Comparison of ENCODE assay signal across 9 mouse cellular contexts in the genomic region with DNA sequence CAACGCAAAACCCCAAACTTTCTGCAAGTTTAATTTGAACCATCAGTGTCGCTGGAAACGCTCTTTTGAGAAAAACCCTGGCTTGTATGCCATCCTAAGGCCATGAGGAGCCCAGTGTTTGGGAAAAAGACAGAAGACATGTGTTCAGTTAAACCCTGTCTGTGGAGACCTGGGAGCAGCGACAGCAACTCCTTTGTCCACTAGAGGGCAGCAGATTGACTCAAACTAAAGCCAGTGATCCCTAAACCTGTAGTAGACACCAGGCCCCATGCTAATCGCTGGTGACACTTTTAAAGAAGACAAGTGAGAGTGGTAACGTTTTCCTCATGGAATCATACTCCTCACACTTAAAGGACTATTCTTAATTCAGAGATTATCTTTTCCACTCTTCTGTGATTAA.
DNase-seq lines count a peak whose midpoint lies in the region; ATAC-seq and TF ChIP-seq lines count a peak whose summit lies in the region.
"Had no signal": no experiment of that assay in that cellular context is flagged by ENCODE, and none has a peak within 500 bp of the region (broad histone marks: within the 10 kb centered on the region; RNA-seq: fewer than 3 reads in every experiment).

No protein-coding gene starts in this region.

- H3K27me3 ChIP-seq in intestine, embryonic 14.5 days (replicated peaks; ENCODE audit: control insufficient read depth, insufficient read depth, low read length): no peaks in the 10 kb centered on the region
- no peaks in the 10 kb centered on the region for H3K27me3 ChIP-seq in midbrain, embryonic 15.5 days (replicated peaks)
- H3K27me3 ChIP-seq in small intestine, adult 2 months (ENCODE audit: control insufficient read depth, insufficient read depth, low read length): no peaks in the 10 kb centered on the region

- peak; percentile 9 for DNase-seq in 3134 (ENCODE audit: extremely low read depth, insufficient read length, low spot score)
- DNase-seq in NIH3T3 (ENCODE audit: low read depth): peak; percentile 89
- peak; percentile 53 for DNase-seq in cerebellum, adult 8-10 months
- peak; percentile 76 for DNase-seq in forelimb bud, embryonic 11.5 days (ENCODE audit: low read depth, low spot score)
- peak; percentile 65 for DNase-seq in intestine, embryonic 14.5 days (ENCODE audit: low spot score)
- peak; percentile 29 to 40 for DNase-seq in left cerebral cortex, postnatal 36 days (ENCODE audit: low spot score in 2 of 2)

- H3K27ac ChIP-seq in intestine, embryonic 14.5 days (ENCODE audit: low read depth): no peak overlapping the region
- no peak overlapping the region for H3K27ac ChIP-seq in midbrain, embryonic 15.5 days
- no peak overlapping the region for H3K27ac ChIP-seq in small intestine, adult 2 months (ENCODE audit: insufficient read depth, low read depth, low read length)

- TF ChIP-seq CTCF in small intestine, adult 2 months (IDR thresholded peaks at IDR 0.05; ENCODE audit: extremely low read depth, insufficient read length, insufficient replicate concordance, low read depth, low read length): peak; percentile 82; the same call in 1 of the 2 replicates

- H3K9ac ChIP-seq in intestine, embryonic 14.5 days (ENCODE audit: low read length): no peak overlapping the region
- H3K9ac ChIP-seq in midbrain, embryonic 15.5 days: no peak overlapping the region

- TF ChIP-seq POLR2A in small intestine, adult 2 months (IDR thresholded peaks at IDR 0.05; ENCODE audit: low read depth, low read length): no peak

- H3K4me2 ChIP-seq in intestine, embryonic 14.5 days (ENCODE audit: low read length): no peak overlapping the region
- H3K4me2 ChIP-seq in midbrain, embryonic 15.5 days: no peak overlapping the region

- H3K9me3 ChIP-seq in intestine, embryonic 14.5 days (ENCODE audit: control insufficient read depth, low read length): no peaks in the 10 kb centered on the region
- H3K9me3 ChIP-seq in midbrain, embryonic 15.5 days: no peaks in the 10 kb centered on the region
- H3K9me3 ChIP-seq: megakaryocyte, embryonic 14.5 days had no signal

- 0 out of 2 replicates have a peak, but pooled peaks have one; percentile 60 for ATAC-seq in intestine, embryonic 14.5 days (replicated peaks; ENCODE audit: low FRiP score, low TSS enrichment, low read depth)
- ATAC-seq in midbrain, embryonic 15.5 days (replicated peaks): peak; percentile 70

- H3K4me1 ChIP-seq in intestine, embryonic 14.5 days (replicated peaks; ENCODE audit: control insufficient read depth, insufficient read depth, low read length): no peaks in the 10 kb centered on the region
- no peaks in the 10 kb centered on the region for H3K4me1 ChIP-seq in midbrain, embryonic 15.5 days
- no peaks in the 10 kb centered on the region for H3K4me1 ChIP-seq in small intestine, adult 2 months (ENCODE audit: control insufficient read depth, insufficient read depth, insufficient read length, low read length)

- intact Hi-C loops in left cerebral cortex, postnatal 36 days (cut with DNase I): loop anchor here (5.0 kb wide), 1 partner anchor 653 kb away; no protein-coding TSS in a partner anchor

- no peaks in the 10 kb centered on the region for H3K36me3 ChIP-seq in intestine, embryonic 14.5 days (ENCODE audit: control insufficient read depth, insufficient read depth, low read length)
- H3K36me3 ChIP-seq in midbrain, embryonic 15.5 days (replicated peaks): no peaks in the 10 kb centered on the region
- no peaks in the 10 kb centered on the region for H3K36me3 ChIP-seq in small intestine, adult 2 months (ENCODE audit: control insufficient read depth, insufficient read depth, low read length)

- H3K4me3 ChIP-seq in intestine, embryonic 14.5 days (ENCODE audit: low read depth, low read length): no peak overlapping the region
- H3K4me3 ChIP-seq in midbrain, embryonic 15.5 days: no peak overlapping the region
- H3K4me3 ChIP-seq in small intestine, adult 2 months (ENCODE audit: low read depth, low read length): no peak overlapping the region
- H3K4me3 ChIP-seq: megakaryocyte, embryonic 14.5 days had no signal

- 27% methylated on average over 6 of the region's 6 CpGs for WGBS in intestine, embryonic 14.5 days
- 29% methylated on average over 6 of the region's 6 CpGs for WGBS in midbrain, embryonic 15.5 days
- 28% methylated on average over 6 of the region's 6 CpGs for WGBS in small intestine, adult 2 months

Comparison
In these comparisons a context has a peak if more than half of its experiments do, and no peak if none do; other contexts are left out.
1. DNase-seq: peak in every context shown above with its lines; median percentile 89 in NIH3T3; 76 in forelimb bud, embryonic 11.5 days; 65 in intestine, embryonic 14.5 days; 53 in cerebellum, adult 8-10 months; 34 in left cerebral cortex, postnatal 36 days; 9 in 3134.